Comparison of ENCODE assay signal across 15 mouse cellular contexts in genomic region chr4:107432717-107433116, GRCm38 (mm10). TPM values are rescaled to one million over a fixed set of nuclear protein-coding genes. Genes with fewer than 3 reads are reported as not detected.
DNase-seq lines count a peak whose midpoint lies in the region; ATAC-seq and TF ChIP-seq lines count a peak whose summit lies in the region.
"Had no signal": no experiment of that assay in that cellular context is flagged by ENCODE, and none has a peak within 500 bp of the region (broad histone marks: within the 10 kb centered on the region; RNA-seq: fewer than 3 reads in every experiment).

No protein-coding gene starts in this region.

- no peak for TF ChIP-seq CTCF in kidney, adult 2 months (conservative IDR thresholded peaks at IDR 0.05; ENCODE audit: insufficient read depth, insufficient read length, low read depth, low read length)
- TF ChIP-seq CTCF in embryonic fibroblast, embryonic 13.5 days (IDR thresholded peaks at IDR 0.05; ENCODE audit: borderline replicate concordance, insufficient read depth, low read length): no peak

- H3K4me2 ChIP-seq in kidney, embryonic 16.5 days (replicated peaks; ENCODE audit: low read depth, low read length): no peak overlapping the region
- H3K4me2 ChIP-seq in hindbrain, embryonic 12.5 days (replicated peaks): no peak overlapping the region
- H3K4me2 ChIP-seq: heart, embryonic 13.5 days; hindbrain, embryonic 14.5 days had no signal

- H3K27me3 ChIP-seq in kidney, adult 2 months (replicated peaks; ENCODE audit: control insufficient read depth, insufficient read depth, low read length): no peaks in the 10 kb centered on the region
- H3K27me3 ChIP-seq in kidney, embryonic 16.5 days (ENCODE audit: insufficient read depth, low read length): peaks cover 47% of the 10 kb centered on the region
- peaks cover 54% of the 10 kb centered on the region for H3K27me3 ChIP-seq in hindbrain, embryonic 12.5 days

- no peaks in the 10 kb centered on the region for H3K36me3 ChIP-seq in kidney, adult 2 months (ENCODE audit: control insufficient read depth, insufficient read depth, low read length)
- H3K36me3 ChIP-seq in kidney, embryonic 16.5 days (ENCODE audit: insufficient read depth, low read length): no peaks in the 10 kb centered on the region
- H3K36me3 ChIP-seq in hindbrain, embryonic 12.5 days: no peaks in the 10 kb centered on the region
- H3K36me3 ChIP-seq: heart, embryonic 13.5 days; midbrain, embryonic 10.5 days had no signal

- H3K4me1 ChIP-seq in kidney, adult 2 months (ENCODE audit: control insufficient read depth, insufficient read depth, low read length): peaks cover 4% of the 10 kb centered on the region; the same call in 1 of the 2 replicates
- peaks cover 16% of the 10 kb centered on the region for H3K4me1 ChIP-seq in kidney, embryonic 16.5 days (ENCODE audit: insufficient read depth, low read length)
- H3K4me1 ChIP-seq in embryonic fibroblast, embryonic 13.5 days (ENCODE audit: control insufficient read depth, insufficient read depth, low read length): peaks cover 8% of the 10 kb centered on the region
- peaks cover 16% of the 10 kb centered on the region for H3K4me1 ChIP-seq in hindbrain, embryonic 12.5 days

- no peak overlapping the region for H3K27ac ChIP-seq in kidney, adult 2 months (ENCODE audit: insufficient read depth, low read depth, low read length)
- no peak overlapping the region for H3K27ac ChIP-seq in kidney, embryonic 16.5 days (ENCODE audit: low read length)
- peak overlapping the region; percentile 21 for H3K27ac ChIP-seq in embryonic fibroblast, embryonic 13.5 days (ENCODE audit: insufficient read depth, low read length)
- no peak overlapping the region for H3K27ac ChIP-seq in hindbrain, embryonic 12.5 days
- H3K27ac ChIP-seq: gastrocnemius, adult 2 months; heart, embryonic 13.5 days; hindbrain, embryonic 14.5 days; kidney, postnatal 0 days; midbrain, embryonic 10.5 days had no signal

- peak; percentile 46 for DNase-seq in kidney, adult 2 months
- DNase-seq in right cerebral cortex, adult 2 months (ENCODE audit: low spot score in 2 of 2): peak; percentile 66 to 82
- DNase-seq in right cerebral cortex, postnatal 4 days: no peak
- peak; percentile 45 to 53 for DNase-seq in right cerebral cortex, postnatal 36 days (ENCODE audit: low spot score in 2 of 2)
- DNase-seq in natural killer cell, adult 2 months (ENCODE audit: low spot score in 2 of 2): no peak
- DNase-seq: gastrocnemius, adult 2 months; liver, postnatal 0 days; retina, postnatal 1 day had no signal

- WGBS in kidney, adult 2 months: 84% methylated on average over 5 of the region's 5 CpGs
- 86% methylated on average over 5 of the region's 5 CpGs for WGBS in kidney, embryonic 16.5 days
- 80% methylated on average over 5 of the region's 5 CpGs for whole genome bisulfite sequencing in hindbrain, embryonic 12.5 days

- H3K9me3 ChIP-seq in kidney, embryonic 16.5 days (ENCODE audit: low read length): no peaks in the 10 kb centered on the region
- no peaks in the 10 kb centered on the region for H3K9me3 ChIP-seq in hindbrain, embryonic 12.5 days (replicated peaks)
- H3K9me3 ChIP-seq: heart, embryonic 13.5 days; midbrain, embryonic 10.5 days had no signal

- ATAC-seq in kidney, embryonic 16.5 days (ENCODE audit: low FRiP score, low TSS enrichment): no peak
- ATAC-seq in hindbrain, embryonic 12.5 days (ENCODE audit: low FRiP score): no peak
- ATAC-seq: liver, postnatal 0 days had no signal

- no peak for TF ChIP-seq POLR2A in kidney, adult 2 months (IDR thresholded peaks at IDR 0.05; ENCODE audit: low read depth, low read length)
- TF ChIP-seq POLR2A in embryonic fibroblast, embryonic 13.5 days (IDR thresholded peaks at IDR 0.05; ENCODE audit: low read depth, low read length): 0 out of 2 replicates have a peak, but pooled peaks have one; percentile 17

- no peak overlapping the region for H3K9ac ChIP-seq in kidney, embryonic 16.5 days (replicated peaks; ENCODE audit: low read length)
- H3K9ac ChIP-seq in hindbrain, embryonic 12.5 days: no peak overlapping the region
- H3K9ac ChIP-seq: heart, embryonic 13.5 days; hindbrain, embryonic 14.5 days; liver, postnatal 0 days had no signal

- H3K4me3 ChIP-seq in kidney, adult 2 months (ENCODE audit: insufficient read depth, low read depth, low read length): no peak overlapping the region
- H3K4me3 ChIP-seq in kidney, embryonic 16.5 days (ENCODE audit: low read length): no peak overlapping the region
- H3K4me3 ChIP-seq in embryonic fibroblast, embryonic 13.5 days (ENCODE audit: insufficient read depth, low read length): no peak overlapping the region
- H3K4me3 ChIP-seq in hindbrain, embryonic 12.5 days: no peak overlapping the region
- H3K4me3 ChIP-seq: gastrocnemius, adult 2 months; heart, embryonic 13.5 days; midbrain, embryonic 10.5 days had no signal

RNA-seq across cellular contexts. Expression of gene Glis1, which starts 1.7 kb away (rescaled TPM):
- polyA plus RNA-seq in kidney, adult 2 months (2012; rRNA removed): 15.2 and 19.7 TPM in 2 replicates
- 4.6 and 5.1 TPM in 2 replicates for polyA plus RNA-seq in kidney, embryonic 16.5 days (2015; fragmentation: Nextera tagmentation; extraction: Ambion mirVana)
- polyA plus RNA-seq in embryonic fibroblast, embryonic 13.5 days (2011; ENCODE audit: insufficient read length, low read depth, missing spikeins): 4.9 TPM in 2 replicates
- polyA plus RNA-seq in hindbrain, embryonic 12.5 days (2016; fragmentation: Nextera tagmentation; extraction: Ambion mirVana): 5.9 and 8.9 TPM in 2 replicates

Comparison
In these comparisons a context has a peak if more than half of its experiments do, and no peak if none do; other contexts are left out.
1. DNase-seq: peak in kidney, adult 2 months (single experiment), right cerebral cortex, adult 2 months (2 of 2) and right cerebral cortex, postnatal 36 days (2 of 2); none in right cerebral cortex, postnatal 4 days (single experiment) and natural killer cell, adult 2 months (0 of 2).